Mouse (Mus musculus) gonadal fat pad, adult 2 months (tissue): ENCODE data around the gene Opn3. TPM values are rescaled to one million over a fixed set of nuclear protein-coding genes. Genes with fewer than 3 reads are reported as not detected.

ENCODE experiments used
- polyA plus RNA-seq: library from polyadenylated mRNA; depleted of rRNA; stranded (reverse); fragments of >200 nt; gene quantifications from 2 replicates; pipeline ENCODE4 v1.2.3, GENCODE M21; 2012; rRNA removed

Gene Opn3
- polyA plus RNA-seq, 1 experiment, result 16.3 TPM

Other genes with a start within 250 kb of the Opn3 start
- gene Rgs7, start 200.3 kb downstream of the Opn3 start, polyA plus RNA-seq, result 1.8 and 2.1 TPM in 2 replicates
- gene Kmo, start 72.4 kb downstream of the Opn3 start, polyA plus RNA-seq, result 0.96 and 1.0 TPM in 2 replicates
- gene Fh1, start 67.1 kb downstream of the Opn3 start, polyA plus RNA-seq, result 37.2 and 49.6 TPM in 2 replicates
- gene Chml, start 125 bp upstream of the Opn3 start, polyA plus RNA-seq, result 5.6 and 10.9 TPM in 2 replicates
- gene Wdr64, start 5.8 kb upstream of the Opn3 start, polyA plus RNA-seq, result 0.15 and 0.19 TPM in 2 replicates
- gene Exo1, start 187.8 kb upstream of the Opn3 start, polyA plus RNA-seq, result 0.22 and 0.65 TPM in 2 replicates
- not detected in 2 replicates for gene Gm38100, start 227.6 kb upstream of the Opn3 start, polyA plus RNA-seq